Comparison of ENCODE assay signal across 14 mouse cellular contexts in genomic region chr6:88490629-88491354, GRCm38 (mm10). TPM values are rescaled to one million over a fixed set of nuclear protein-coding genes. Genes with fewer than 3 reads are reported as not detected.
A peak's percentile ranks its signal among the peaks of the same experiment; 100 is the strongest.
DNase-seq lines count a peak whose midpoint lies in the region; ATAC-seq and TF ChIP-seq lines count a peak whose summit lies in the region.
"Had no signal": no experiment of that assay in that cellular context is flagged by ENCODE, and none has a peak within 500 bp of the region (broad histone marks: within the 10 kb centered on the region; RNA-seq: fewer than 3 reads in every experiment).

No protein-coding gene starts in this region.

- no peak overlapping the region; the same call in 1 of the 2 replicates for H3K9ac ChIP-seq in hindbrain, postnatal 0 days (replicated peaks; ENCODE audit: low read length)
- no peak overlapping the region for H3K9ac ChIP-seq in intestine, postnatal 0 days (ENCODE audit: low read depth, low read length)
- H3K9ac ChIP-seq: embryonic facial prominence, embryonic 15.5 days; heart, embryonic 15.5 days; liver, embryonic 15.5 days had no signal

- H3K27me3 ChIP-seq in hindbrain, postnatal 0 days (ENCODE audit: insufficient read depth, low read length): no peaks in the 10 kb centered on the region
- H3K27me3 ChIP-seq in hindbrain, embryonic 10.5 days (ENCODE audit: insufficient read depth, poor library complexity, severe bottlenecking): no peaks in the 10 kb centered on the region
- H3K27me3 ChIP-seq in intestine, postnatal 0 days (replicated peaks; ENCODE audit: control insufficient read depth, insufficient read depth, low read length): no peaks in the 10 kb centered on the region
- H3K27me3 ChIP-seq: embryonic facial prominence, embryonic 15.5 days; heart, embryonic 15.5 days; liver, embryonic 15.5 days had no signal

- peak; percentile 28 for DNase-seq in adrenal gland, adult 2 months
- DNase-seq in adrenal gland, adult 18-20 months (ENCODE audit: low spot score in 2 of 2): no peak
- peak; percentile 85 for DNase-seq in hindbrain, postnatal 0 days (ENCODE audit: low spot score)
- no peak for DNase-seq in hindbrain, embryonic 10.5 days (ENCODE audit: low spot score)
- peak; percentile 96 for DNase-seq in cerebellum, adult 9-11 months
- peak; percentile 63 for DNase-seq in layer of hippocampus, adult 11-12 months (ENCODE audit: low spot score)
- DNase-seq in retina, postnatal 1 day: no peak
- DNase-seq: kidney, postnatal 10 days had no signal

- no peak overlapping the region for H3K27ac ChIP-seq in hindbrain, postnatal 0 days
- no peak overlapping the region for H3K27ac ChIP-seq in hindbrain, embryonic 10.5 days
- no peak overlapping the region for H3K27ac ChIP-seq in intestine, postnatal 0 days (ENCODE audit: low read depth, low read length)
- H3K27ac ChIP-seq: embryonic facial prominence, embryonic 15.5 days; heart, embryonic 15.5 days; liver, embryonic 15.5 days had no signal

- no peaks in the 10 kb centered on the region for H3K36me3 ChIP-seq in hindbrain, postnatal 0 days (ENCODE audit: insufficient read depth, low read length)
- H3K36me3 ChIP-seq in hindbrain, embryonic 10.5 days: peaks cover 84% of the 10 kb centered on the region
- H3K36me3 ChIP-seq in intestine, postnatal 0 days (ENCODE audit: control insufficient read depth, insufficient read depth): peaks cover 34% of the 10 kb centered on the region

- no peak for TF ChIP-seq CTCF in hindbrain, postnatal 0 days (IDR thresholded peaks at IDR 0.05; ENCODE audit: low read depth)
- no peak for TF ChIP-seq CTCF in intestine, postnatal 0 days (IDR thresholded peaks at IDR 0.05; ENCODE audit: low read depth)

- no peak overlapping the region for H3K4me2 ChIP-seq in hindbrain, postnatal 0 days (ENCODE audit: low read depth, low read length)
- no peak overlapping the region for H3K4me2 ChIP-seq in intestine, postnatal 0 days (replicated peaks; ENCODE audit: low read depth)
- H3K4me2 ChIP-seq: embryonic facial prominence, embryonic 15.5 days; heart, embryonic 15.5 days; liver, embryonic 15.5 days; midbrain, embryonic 11.5 days had no signal

- 50% methylated on average over 12 of the region's 12 CpGs for WGBS in hindbrain, postnatal 0 days
- 96% methylated on average over 12 of the region's 12 CpGs for WGBS in hindbrain, embryonic 10.5 days
- WGBS in intestine, postnatal 0 days: 92% methylated on average over 12 of the region's 12 CpGs

- H3K9me3 ChIP-seq in hindbrain, postnatal 0 days (ENCODE audit: low read length): no peaks in the 10 kb centered on the region
- no peaks in the 10 kb centered on the region for H3K9me3 ChIP-seq in hindbrain, embryonic 10.5 days
- no peaks in the 10 kb centered on the region for H3K9me3 ChIP-seq in intestine, postnatal 0 days (ENCODE audit: control insufficient read depth)
- H3K9me3 ChIP-seq: embryonic facial prominence, embryonic 15.5 days; G1E; heart, embryonic 15.5 days; liver, embryonic 15.5 days had no signal

- ATAC-seq in hindbrain, postnatal 0 days: peak; percentile 86
- ATAC-seq in intestine, postnatal 0 days: no peak

- H3K4me1 ChIP-seq in hindbrain, postnatal 0 days (ENCODE audit: insufficient read depth, low read length): 0 out of 2 replicates have a peak, but pooled peaks cover 4% of the 10 kb centered on the region
- no peaks in the 10 kb centered on the region for H3K4me1 ChIP-seq in hindbrain, embryonic 10.5 days (replicated peaks)
- H3K4me1 ChIP-seq in intestine, postnatal 0 days (replicated peaks; ENCODE audit: control insufficient read depth, insufficient read depth, low read length): no peaks in the 10 kb centered on the region
- H3K4me1 ChIP-seq: heart, embryonic 15.5 days had no signal

- no peak overlapping the region for H3K4me3 ChIP-seq in hindbrain, postnatal 0 days (ENCODE audit: low read length)
- H3K4me3 ChIP-seq in hindbrain, embryonic 10.5 days: no peak overlapping the region
- no peak overlapping the region for H3K4me3 ChIP-seq in intestine, postnatal 0 days (ENCODE audit: low read depth, low read length)
- H3K4me3 ChIP-seq: embryonic facial prominence, embryonic 15.5 days; heart, embryonic 15.5 days; liver, embryonic 15.5 days had no signal

RNA-seq across cellular contexts. Expression of gene Ruvbl1, which starts 25.6 kb away (rescaled TPM):
- total RNA-seq in adrenal gland, adult 2 months (2021): 10 to 100 TPM; 29.8 to 33.1 TPM
- 14.7 and 19.4 TPM in 2 replicates for polyA plus RNA-seq in adrenal gland, adult 2 months (2012; rRNA removed)
- 10 to 100 TPM; 31.0 to 36.9 TPM for total RNA-seq in adrenal gland, adult 18-20 months (2021)
- 31.2 and 42.5 TPM in 2 replicates for total RNA-seq in hindbrain, postnatal 0 days (2014; rRNA removed)
- 74.0 and 74.6 TPM in 2 replicates for polyA plus RNA-seq in hindbrain, postnatal 0 days (2015; fragmentation: Nextera tagmentation; extraction: Ambion mirVana)
- polyA plus RNA-seq in hindbrain, embryonic 10.5 days (2016; fragmentation: Nextera tagmentation; extraction: Ambion mirVana): 168 and 195 TPM in 2 replicates
- 27.0 and 30.6 TPM in 2 replicates for polyA plus RNA-seq in intestine, postnatal 0 days (2015; fragmentation: Nextera tagmentation; extraction: Ambion mirVana)

RNA-seq across cellular contexts. Expression of gene Sec61a1, which starts 27.9 kb away (rescaled TPM):
- total RNA-seq in adrenal gland, adult 2 months (2021): 100 to 1,000 TPM; 162 to 201 TPM
- 226 and 328 TPM in 2 replicates for polyA plus RNA-seq in adrenal gland, adult 2 months (2012; rRNA removed)
- 100 to 1,000 TPM; 168 to 207 TPM for total RNA-seq in adrenal gland, adult 18-20 months (2021)
- 183 and 201 TPM in 2 replicates for total RNA-seq in hindbrain, postnatal 0 days (2014; rRNA removed)
- polyA plus RNA-seq in hindbrain, postnatal 0 days (2015; fragmentation: Nextera tagmentation; extraction: Ambion mirVana): 129 and 133 TPM in 2 replicates
- polyA plus RNA-seq in hindbrain, embryonic 10.5 days (2016; fragmentation: Nextera tagmentation; extraction: Ambion mirVana): 206 and 228 TPM in 2 replicates
- 126 and 129 TPM in 2 replicates for polyA plus RNA-seq in intestine, postnatal 0 days (2015; fragmentation: Nextera tagmentation; extraction: Ambion mirVana)

RNA-seq across cellular contexts. Expression of gene Eefsec, which starts 44.5 kb away (rescaled TPM):
- 10 to 100 TPM; 15.4 to 17.2 TPM for total RNA-seq in adrenal gland, adult 2 months (2021)
- polyA plus RNA-seq in adrenal gland, adult 2 months (2012; rRNA removed): 18.0 and 22.4 TPM in 2 replicates
- total RNA-seq in adrenal gland, adult 18-20 months (2021): 10 to 100 TPM in 1 of 2 experiments, 1 to 10 TPM in 1; 10.0 to 17.4 TPM
- total RNA-seq in hindbrain, postnatal 0 days (2014; rRNA removed): 20.6 and 28.6 TPM in 2 replicates
- 25.6 and 27.9 TPM in 2 replicates for polyA plus RNA-seq in hindbrain, postnatal 0 days (2015; fragmentation: Nextera tagmentation; extraction: Ambion mirVana)
- 32.9 and 38.9 TPM in 2 replicates for polyA plus RNA-seq in hindbrain, embryonic 10.5 days (2016; fragmentation: Nextera tagmentation; extraction: Ambion mirVana)
- 32.8 and 35.9 TPM in 2 replicates for polyA plus RNA-seq in intestine, postnatal 0 days (2015; fragmentation: Nextera tagmentation; extraction: Ambion mirVana)

Comparison
In these comparisons a context has a peak if more than half of its experiments do, and no peak if none do; other contexts are left out.
1. DNase-seq: peak in adrenal gland, adult 2 months (single experiment), hindbrain, postnatal 0 days (single experiment), cerebellum, adult 9-11 months (single experiment) and layer of hippocampus, adult 11-12 months (single experiment); none in adrenal gland, adult 18-20 months (0 of 2), hindbrain, embryonic 10.5 days (single experiment) and retina, postnatal 1 day (single experiment).